ENCODE assay signal across 25 mouse cellular contexts in the genomic region with DNA sequence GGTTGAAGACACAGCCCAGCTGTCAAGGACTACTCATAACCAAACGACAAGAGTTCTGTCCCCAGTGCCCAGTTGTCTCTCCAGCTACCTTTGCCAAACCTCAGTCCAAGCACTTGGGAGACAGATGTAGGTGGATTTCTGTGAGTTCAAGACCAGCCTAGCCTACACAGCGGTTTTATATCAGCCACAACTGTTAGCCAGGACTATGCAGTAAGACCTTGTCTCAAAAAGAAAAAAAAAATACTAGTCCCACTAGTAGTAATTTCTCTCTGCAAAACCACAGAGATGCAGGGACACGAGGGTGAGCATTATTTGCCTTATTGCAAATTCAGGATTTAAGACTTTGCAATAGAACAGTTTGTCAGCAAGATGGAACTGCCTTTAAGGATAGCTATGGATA.
DNase-seq lines count a peak whose midpoint lies in the region; ATAC-seq lines count a peak whose summit lies in the region.
"Had no signal": no experiment of that assay in that cellular context is flagged by ENCODE, and none has a peak within 500 bp of the region (broad histone marks: within the 10 kb centered on the region; RNA-seq: fewer than 3 reads in every experiment).

No protein-coding gene starts in this region.

- peaks cover 44% of the 10 kb centered on the region for H3K4me1 ChIP-seq in limb, embryonic 10.5 days
- peaks cover 25% of the 10 kb centered on the region for H3K4me1 ChIP-seq in limb, embryonic 11.5 days (ENCODE audit: control insufficient read depth, insufficient read depth, low read length)
- peaks cover 25% of the 10 kb centered on the region for H3K4me1 ChIP-seq in limb, embryonic 15.5 days
- H3K4me1 ChIP-seq: forebrain, embryonic 15.5 days; heart, embryonic 15.5 days had no signal

- no peak overlapping the region for H3K9ac ChIP-seq in limb, embryonic 11.5 days (ENCODE audit: low read length)
- no peak overlapping the region for H3K9ac ChIP-seq in limb, embryonic 15.5 days
- H3K9ac ChIP-seq: embryonic facial prominence, embryonic 12.5 days; embryonic facial prominence, embryonic 15.5 days; forebrain, embryonic 15.5 days; heart, embryonic 12.5 days; heart, embryonic 15.5 days; hindbrain, embryonic 13.5 days had no signal

- ATAC-seq in limb, embryonic 11.5 days (ENCODE audit: insufficient number of reproducible peaks, low FRiP score, low TSS enrichment, low read depth), result no peak
- no peak for ATAC-seq in limb, embryonic 15.5 days (ENCODE audit: insufficient number of reproducible peaks, low FRiP score, low TSS enrichment, low read depth)
- ATAC-seq: activated CD4-positive, CD25-positive, alpha-beta regulatory T cell, adult 4 months; CD4-positive, CD25-positive, alpha-beta regulatory T cell, adult 4 months; forebrain, embryonic 15.5 days; hindbrain, embryonic 16.5 days had no signal

- no peak overlapping the region for H3K4me3 ChIP-seq in limb, embryonic 10.5 days
- no peak overlapping the region for H3K4me3 ChIP-seq in limb, embryonic 11.5 days (ENCODE audit: low read depth, low read length)
- H3K4me3 ChIP-seq in limb, embryonic 15.5 days, result no peak overlapping the region
- H3K4me3 ChIP-seq: embryonic facial prominence, embryonic 12.5 days; embryonic facial prominence, embryonic 15.5 days; forebrain, embryonic 15.5 days; heart, embryonic 12.5 days; heart, embryonic 15.5 days; hindbrain, embryonic 10.5 days; hindbrain, embryonic 13.5 days had no signal

- DNase-seq in limb, embryonic 10.5 days (ENCODE audit: low spot score), result no peak
- DNase-seq in limb, embryonic 11.5 days (ENCODE audit: low spot score), result no peak
- no peak for DNase-seq in cerebellum, adult 11-12 months
- no peak for DNase-seq in kidney, adult 8-10 months
- DNase-seq in T-cell, adult 2 months (ENCODE audit: low spot score), result no peak
- DNase-seq: adrenal gland, adult 8-10 months; adrenal gland, postnatal 25 days; cerebellum, adult 18-20 months; cerebellum, adult 9-11 months; cerebellum, postnatal 25 days; gastrocnemius, postnatal 10 days; gastrocnemius, postnatal 36 days; heart, postnatal 10 days; heart, postnatal 36 days had no signal

- WGBS in limb, embryonic 10.5 days, result 85% methylated on average over 3 of the region's 3 CpGs
- 87% methylated on average over 3 of the region's 3 CpGs for WGBS in limb, embryonic 11.5 days
- 73% methylated on average over 3 of the region's 3 CpGs for WGBS in limb, embryonic 15.5 days

- H3K4me2 ChIP-seq in limb, embryonic 11.5 days (ENCODE audit: low read depth, severe bottlenecking), result no peak overlapping the region
- H3K4me2 ChIP-seq in limb, embryonic 15.5 days, result no peak overlapping the region
- H3K4me2 ChIP-seq: embryonic facial prominence, embryonic 12.5 days; embryonic facial prominence, embryonic 15.5 days; forebrain, embryonic 15.5 days; heart, embryonic 12.5 days; heart, embryonic 15.5 days; hindbrain, embryonic 13.5 days had no signal

- H3K36me3 ChIP-seq in limb, embryonic 10.5 days, result peaks cover 45% of the 10 kb centered on the region
- H3K36me3 ChIP-seq in limb, embryonic 11.5 days (ENCODE audit: control insufficient read depth, insufficient read depth, low read length), result no peaks in the 10 kb centered on the region; the same call in 1 of the 2 replicates
- H3K36me3 ChIP-seq in limb, embryonic 15.5 days, result peaks cover 15% of the 10 kb centered on the region
- H3K36me3 ChIP-seq: forebrain, embryonic 15.5 days; heart, embryonic 12.5 days; heart, embryonic 15.5 days; hindbrain, embryonic 13.5 days had no signal

- peak overlapping the region; percentile 78 for H3K27ac ChIP-seq in limb, embryonic 10.5 days
- peak overlapping the region; percentile 59; the same call in 1 of the 2 replicates for H3K27ac ChIP-seq in limb, embryonic 11.5 days (replicated peaks; ENCODE audit: low read depth, low read length)
- peak overlapping the region; percentile 7; the same call in 1 of the 2 replicates for H3K27ac ChIP-seq in limb, embryonic 15.5 days
- H3K27ac ChIP-seq: embryonic facial prominence, embryonic 12.5 days; embryonic facial prominence, embryonic 15.5 days; forebrain, embryonic 15.5 days; heart, embryonic 15.5 days; hindbrain, embryonic 10.5 days; hindbrain, embryonic 13.5 days had no signal

- H3K9me3 ChIP-seq in limb, embryonic 10.5 days (replicated peaks), result no peaks in the 10 kb centered on the region
- H3K9me3 ChIP-seq in limb, embryonic 11.5 days (ENCODE audit: control insufficient read depth, low read length), result no peaks in the 10 kb centered on the region
- no peaks in the 10 kb centered on the region for H3K9me3 ChIP-seq in limb, embryonic 15.5 days
- H3K9me3 ChIP-seq: embryonic facial prominence, embryonic 12.5 days; embryonic facial prominence, embryonic 15.5 days; forebrain, embryonic 15.5 days; heart, embryonic 12.5 days; heart, embryonic 15.5 days; hindbrain, embryonic 10.5 days; hindbrain, embryonic 13.5 days had no signal

- H3K27me3 ChIP-seq in limb, embryonic 10.5 days (ENCODE audit: low read depth, poor library complexity, severe bottlenecking), result no peaks in the 10 kb centered on the region
- H3K27me3 ChIP-seq in limb, embryonic 11.5 days (ENCODE audit: control insufficient read depth, insufficient read depth, low read length), result no peaks in the 10 kb centered on the region
- no peaks in the 10 kb centered on the region for H3K27me3 ChIP-seq in limb, embryonic 15.5 days
- H3K27me3 ChIP-seq: embryonic facial prominence, embryonic 12.5 days; embryonic facial prominence, embryonic 15.5 days; forebrain, embryonic 15.5 days; heart, embryonic 12.5 days; heart, embryonic 15.5 days; hindbrain, embryonic 13.5 days had no signal

Comparison
In these comparisons a context has a peak if more than half of its experiments do, and no peak if none do; other contexts are left out.
1. H3K27ac ChIP-seq: peak in every context shown above with its lines; median percentile 78 in limb, embryonic 10.5 days; 59 in limb, embryonic 11.5 days; 7 in limb, embryonic 15.5 days.